Mouse (Mus musculus) lung, postnatal 0 days (tissue): Measurements from ENCODE around the gene Ak7.

Experiments used
- CTCF ChIP-seq: IDR thresholded peaks from 2 replicates; pipeline ENCODE4 v1.5.1; 2016; ENCODE audit warnings: antibody characterized with exemption, mild to moderate bottlenecking
- EP300 ChIP-seq: IDR thresholded peaks from 2 replicates; pipeline ENCODE4 v1.6.1; 2016; ENCODE audit warnings: antibody characterized with exemption, mild to moderate bottlenecking, control low read depth

GRCm38 (mm10) chr12:105786113-105786512, 80.3 kb downstream of the Ak7 start:
- TF ChIP-seq CTCF, result no peak
- no peak for TF ChIP-seq EP300
